Mouse (Mus musculus) left cerebral cortex, adult 6 months (tissue): ENCODE results near the gene Eya4. TPM values are rescaled to one million over a fixed set of nuclear protein-coding genes. Genes with fewer than 3 reads are reported as not detected.

Source experiments
- long read RNA-seq, 2 experiments: library from polyadenylated mRNA; unstranded; transcript quantifications; one replicate each; pipeline ENCODE4 v2.0.0; 2019 to 2020
- polyA plus RNA-seq: library from polyadenylated mRNA; unstranded; fragments of <200 nt; fragmentation: Nextera tagmentation; gene quantifications from 2 replicates; pipeline ENCODE4 v1.2.3, GENCODE M21; 2021

The Eya4 gene
- 0.28 and 0.47 TPM in 2 replicates for polyA plus RNA-seq
- long read RNA-seq, experiment 1, partial matches to known transcripts: 0 of 1 reads
- long read RNA-seq, experiment 1, other reads (novel, unspliced or antisense): 1 of 1 reads
- long read RNA-seq, experiment 2, partial matches to known transcripts: 0 of 2 reads
- long read RNA-seq, experiment 2, other reads (novel, unspliced or antisense): 2 of 2 reads

DNA sequence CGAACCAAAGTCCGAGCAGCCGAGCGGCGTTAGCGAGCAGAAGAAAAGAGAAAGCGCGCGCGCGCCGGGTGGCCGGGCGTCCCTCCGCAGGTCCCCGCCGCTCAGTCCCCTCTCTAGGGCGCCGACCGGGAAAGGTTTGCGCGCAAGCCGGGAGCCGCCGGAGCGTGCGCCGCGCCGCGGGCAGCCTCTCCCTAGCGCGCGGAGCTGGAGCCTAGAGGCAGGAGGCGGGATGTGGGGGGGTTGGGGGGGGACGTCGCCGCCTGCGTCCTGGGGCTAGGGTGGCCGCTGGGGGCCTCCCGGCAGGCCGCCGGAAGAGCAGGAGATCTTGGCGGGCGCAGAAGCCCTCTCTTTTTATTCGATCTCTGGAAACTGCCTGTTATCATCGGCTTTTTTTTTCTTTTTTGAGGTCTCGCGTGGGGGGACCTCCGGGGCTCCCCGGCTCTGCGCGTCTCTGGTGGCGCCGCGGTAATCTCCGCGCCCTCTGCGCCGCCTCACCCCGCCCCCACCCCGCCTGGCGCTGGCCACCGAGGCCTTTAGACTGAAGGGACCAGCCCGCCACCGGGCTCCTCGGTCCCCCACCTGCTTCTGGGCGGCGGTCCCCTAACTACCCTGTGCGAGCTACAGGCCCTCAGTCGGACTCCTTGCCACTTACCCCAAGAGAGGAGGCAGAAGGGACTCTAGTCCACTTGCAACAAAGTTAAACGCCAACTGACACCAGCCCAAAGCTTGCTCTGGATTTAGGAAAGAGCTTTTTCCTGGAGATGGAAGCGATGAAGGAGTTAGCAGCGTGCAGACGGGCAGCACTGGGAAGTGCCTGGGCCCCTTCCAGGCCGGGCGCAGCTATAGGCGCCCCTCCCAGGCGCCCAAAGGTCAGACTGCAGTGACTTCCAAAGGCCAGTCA is at the start of gene Eya4:
Gene Eya4, minus strand, starts transcription at position 776 of the 901 bp plus-strand sequence.

